Mouse (Mus musculus): ENCODE measurements around the gene Hlcs. TPM values are rescaled to one million over a fixed set of nuclear protein-coding genes. Genes with fewer than 3 reads are reported as not detected.
A peak's percentile ranks its signal among the peaks of the same experiment; 100 is the strongest.

Gene Hlcs
- polyA plus RNA-seq, 1 experiment from 2014 or later, result 11.9 TPM

DNA sequence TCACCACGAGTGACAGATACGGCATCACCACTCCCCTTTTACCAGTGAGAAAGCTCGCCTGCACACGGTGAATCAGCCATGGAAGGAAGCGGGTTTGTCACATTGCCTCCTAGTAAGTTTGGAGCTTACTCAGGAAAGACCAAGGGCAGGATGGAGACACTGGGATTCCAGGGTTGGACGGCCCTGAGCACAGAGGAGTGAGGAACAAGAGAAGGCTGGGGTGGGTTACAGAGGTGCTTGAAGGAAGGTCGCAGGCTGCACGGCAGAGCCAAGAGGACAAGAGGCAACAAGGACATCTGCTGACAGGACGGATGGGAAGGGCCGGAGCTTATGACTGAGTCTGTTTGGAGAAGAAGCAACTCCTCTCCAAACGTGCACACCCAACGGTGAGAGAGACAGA lies 126.8 kb downstream of the Hlcs start:
- Histone ChIP-seq H3K4me2 (no peak overlapping the region), H3K27ac (no peak overlapping the region), H3K36me3 (no peaks in the 10 kb centered on the region), H3K9me3 (no peaks in the 10 kb centered on the region), H3K9ac (replicated peaks) (no peak overlapping the region), H3K27me3 (peaks cover 87% of the 10 kb centered on the region), H3K4me3 (replicated peaks) (no peak overlapping the region), H3K4me1 (replicated peaks) (no peaks in the 10 kb centered on the region)
- 87% methylated on average over 12 of the region's 12 CpGs for WGBS
- no peak for ATAC-seq (ENCODE audit: insufficient number of reproducible peaks, insufficient read depth, low FRiP score, low TSS enrichment, low read depth)

GRCm38 (mm10) chr16:94185430-94185829 lies 127.9 kb downstream of the Hlcs start:
- Histone ChIP-seq H3K27me3 (peaks cover 90% of the 10 kb centered on the region), H3K4me1 (replicated peaks) (no peaks in the 10 kb centered on the region), H3K9me3 (no peaks in the 10 kb centered on the region), H3K9ac (replicated peaks) (no peak overlapping the region), H3K36me3 (no peaks in the 10 kb centered on the region), H3K27ac (no peak overlapping the region), H3K4me3 (replicated peaks) (no peak overlapping the region), H3K4me2 (no peak overlapping the region)
- no peak for ATAC-seq (ENCODE audit: insufficient number of reproducible peaks, insufficient read depth, low FRiP score, low TSS enrichment, low read depth)
- WGBS, result 76% methylated on average over 16 of the region's 16 CpGs

DNA sequence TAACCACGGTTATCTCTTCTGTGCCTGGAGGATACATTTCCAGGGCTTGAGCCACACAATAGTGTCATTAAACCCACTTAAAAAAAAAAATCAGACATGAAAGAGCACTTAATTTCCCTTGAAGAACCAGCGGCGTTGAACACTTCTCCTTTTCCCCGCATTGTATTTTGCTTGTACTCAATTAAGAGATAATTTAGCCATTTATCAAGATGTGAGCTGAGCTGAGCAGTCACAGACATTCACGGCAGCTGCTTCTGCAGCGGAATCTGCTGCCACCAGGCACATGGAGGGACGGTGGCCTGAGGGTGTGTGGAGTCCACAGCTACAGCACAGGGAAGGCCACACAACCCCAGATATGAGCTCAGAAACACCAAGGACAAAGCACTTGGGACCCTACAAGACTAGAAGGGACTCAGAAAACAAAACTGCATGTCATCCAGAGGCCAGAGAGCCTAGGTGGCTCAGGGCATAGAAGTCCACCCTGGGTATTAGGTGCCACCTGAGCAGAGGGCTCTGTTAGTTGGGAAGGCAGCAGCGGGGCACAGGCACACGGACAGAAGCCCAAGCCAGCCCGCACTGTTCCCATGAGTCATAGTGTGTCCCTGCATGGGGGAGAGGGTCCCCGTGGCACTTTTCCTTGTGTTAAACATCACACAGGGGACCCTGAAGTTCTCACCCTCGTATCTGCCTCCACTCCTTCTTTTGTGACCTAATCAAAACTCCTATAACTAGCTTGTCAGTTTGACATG lies 133.1 kb downstream of the Hlcs start:
- Histone ChIP-seq H3K9ac (replicated peaks) (no peak overlapping the region), H3K27ac (no peak overlapping the region), H3K4me1 (replicated peaks) (peaks cover 15% of the 10 kb centered on the region), H3K9me3 (no peaks in the 10 kb centered on the region), H3K4me3 (replicated peaks) (no peak overlapping the region), H3K27me3 (peaks cover 87% of the 10 kb centered on the region), H3K36me3 (no peaks in the 10 kb centered on the region), H3K4me2 (no peak overlapping the region)
- ATAC-seq (ENCODE audit: insufficient number of reproducible peaks, insufficient read depth, low FRiP score, low TSS enrichment, low read depth), result no peak
- WGBS, result 42% methylated on average over 12 of the region's 12 CpGs

- Histone ChIP-seq H3K36me3 (no peaks in the 10 kb centered on the region), H3K27ac (no peak overlapping the region), H3K27me3 (peaks cover 87% of the 10 kb centered on the region), H3K9ac (replicated peaks) (no peak overlapping the region), H3K4me1 (replicated peaks) (peaks cover 18% of the 10 kb centered on the region), H3K9me3 (no peaks in the 10 kb centered on the region), H3K4me3 (replicated peaks) (no peak overlapping the region), H3K4me2 (peak overlapping the region; percentile 33)
- WGBS, result 16% methylated on average over 25 of the region's 25 CpGs
- ATAC-seq (ENCODE audit: insufficient number of reproducible peaks, insufficient read depth, low FRiP score, low TSS enrichment, low read depth), result no peak; the same call in 1 of the 2 replicates
These were observed 133.8 kb downstream of the Hlcs start for GRCm38 (mm10) chr16:94179341-94180121.

- ATAC-seq (ENCODE audit: insufficient number of reproducible peaks, insufficient read depth, low FRiP score, low TSS enrichment, low read depth), result no peak
These were observed 134.7 kb downstream of the Hlcs start for GRCm38 (mm10) chr16:94178441-94179220.

DNA sequence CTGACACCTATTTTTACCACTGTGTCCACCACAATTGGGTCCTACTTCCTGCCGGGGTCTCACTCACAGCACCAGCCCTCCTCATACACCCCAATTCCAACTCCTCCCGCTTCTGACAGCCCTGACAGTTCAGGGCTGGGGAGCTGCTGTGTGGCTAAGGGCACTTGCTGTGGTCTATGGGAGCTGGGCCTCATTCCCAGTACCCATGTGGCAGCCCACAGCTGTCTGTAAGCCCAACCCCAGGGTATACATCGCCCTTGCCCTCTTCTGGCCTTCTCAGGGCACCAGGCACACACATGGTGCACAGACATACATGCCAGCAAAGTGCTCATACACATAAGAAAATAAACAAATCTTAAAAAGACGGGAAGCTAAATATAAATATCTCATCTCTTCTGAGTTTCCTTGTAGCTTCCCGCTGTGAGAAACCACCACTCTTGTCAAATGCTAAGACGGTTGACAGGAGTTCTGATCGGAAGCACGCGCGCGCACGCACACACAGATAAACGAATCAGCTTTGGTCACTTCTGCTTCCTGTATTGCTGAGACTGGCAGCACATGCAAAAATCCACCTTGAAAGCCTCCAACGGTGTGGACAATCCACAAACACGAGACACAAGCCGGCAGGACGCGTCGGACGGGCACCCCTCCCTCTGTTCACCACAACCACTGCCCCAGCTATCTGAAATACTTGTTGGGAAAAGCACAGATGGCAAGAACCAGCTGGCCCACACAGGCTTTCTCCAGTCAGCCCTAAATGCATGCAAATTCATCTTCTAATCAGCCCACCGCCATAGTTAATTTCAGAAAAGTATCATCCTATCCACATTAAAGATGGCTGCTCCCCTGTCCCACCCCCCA lies 136.1 kb downstream of the Hlcs start:
- ATAC-seq (ENCODE audit: insufficient number of reproducible peaks, insufficient read depth, low FRiP score, low TSS enrichment, low read depth), result no peak
- Histone ChIP-seq H3K9ac (replicated peaks) (no peak overlapping the region), H3K27me3 (peaks cover 71% of the 10 kb centered on the region), H3K4me1 (replicated peaks) (peaks cover 27% of the 10 kb centered on the region), H3K4me3 (replicated peaks) (no peak overlapping the region), H3K4me2 (no peak overlapping the region), H3K9me3 (no peaks in the 10 kb centered on the region), H3K36me3 (no peaks in the 10 kb centered on the region), H3K27ac (no peak overlapping the region)
- WGBS, result 92% methylated on average over 21 of the region's 21 CpGs

More at GRCm38 (mm10) chr16:94178441-94179220, 134.7 kb downstream of the Hlcs start:
- Histone ChIP-seq H3K27me3 (peaks cover 84% of the 10 kb centered on the region), H3K27ac (no peak overlapping the region), H3K9ac (replicated peaks) (no peak overlapping the region), H3K4me2 (no peak overlapping the region), H3K9me3 (no peaks in the 10 kb centered on the region), H3K4me1 (replicated peaks) (peaks cover 27% of the 10 kb centered on the region), H3K36me3 (no peaks in the 10 kb centered on the region), H3K4me3 (replicated peaks) (no peak overlapping the region)
- WGBS, result 58% methylated on average over 16 of the region's 16 CpGs

DNA sequence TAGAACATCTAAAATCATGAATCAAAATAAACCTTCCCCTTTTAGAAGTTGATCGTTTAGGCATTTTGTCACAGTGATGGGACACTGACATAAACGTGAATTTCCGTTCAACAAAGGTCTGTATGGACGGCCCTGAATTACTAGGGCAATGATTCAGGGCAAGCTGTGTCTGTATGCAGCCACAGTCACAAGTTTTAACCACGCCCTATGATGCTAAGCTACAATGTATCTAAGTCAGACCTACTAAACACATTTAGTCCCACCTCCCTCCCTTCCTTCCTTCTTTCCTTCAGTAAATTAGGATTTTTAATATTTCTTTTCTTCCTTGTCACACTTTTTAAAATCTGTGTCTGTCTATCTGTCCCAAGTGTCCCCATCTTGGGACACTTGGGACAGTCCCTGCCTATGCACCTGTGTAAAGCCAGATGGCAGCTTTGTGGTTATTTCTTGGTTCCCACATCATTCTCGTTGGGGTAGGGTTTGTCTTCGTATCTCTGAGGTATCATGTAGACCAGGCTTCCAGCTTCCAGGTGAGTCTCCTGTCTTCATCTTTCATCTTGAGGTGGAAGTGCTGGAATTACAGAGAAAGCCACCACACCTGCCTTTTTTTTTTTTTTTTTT lies 137.9 kb downstream of the Hlcs start:
- H3K27ac ChIP-seq, result no peak overlapping the region
- WGBS, result 86% methylated on average over 7 of the region's 7 CpGs
- H3K36me3 ChIP-seq, result no peaks in the 10 kb centered on the region
- no peaks in the 10 kb centered on the region for H3K9me3 ChIP-seq
- no peak overlapping the region for H3K9ac ChIP-seq (replicated peaks)
- peaks cover 61% of the 10 kb centered on the region for H3K27me3 ChIP-seq
- H3K4me2 ChIP-seq, result no peak overlapping the region
- peaks cover 27% of the 10 kb centered on the region for H3K4me1 ChIP-seq (replicated peaks)
- ATAC-seq (ENCODE audit: insufficient number of reproducible peaks, insufficient read depth, low FRiP score, low TSS enrichment, low read depth), result no peak
- no peak overlapping the region for H3K4me3 ChIP-seq (replicated peaks)

- H3K4me3 ChIP-seq (replicated peaks), result no peak overlapping the region
These were observed 140.0 kb downstream of the Hlcs start for GRCm38 (mm10) chr16:94173361-94173760.

DNA sequence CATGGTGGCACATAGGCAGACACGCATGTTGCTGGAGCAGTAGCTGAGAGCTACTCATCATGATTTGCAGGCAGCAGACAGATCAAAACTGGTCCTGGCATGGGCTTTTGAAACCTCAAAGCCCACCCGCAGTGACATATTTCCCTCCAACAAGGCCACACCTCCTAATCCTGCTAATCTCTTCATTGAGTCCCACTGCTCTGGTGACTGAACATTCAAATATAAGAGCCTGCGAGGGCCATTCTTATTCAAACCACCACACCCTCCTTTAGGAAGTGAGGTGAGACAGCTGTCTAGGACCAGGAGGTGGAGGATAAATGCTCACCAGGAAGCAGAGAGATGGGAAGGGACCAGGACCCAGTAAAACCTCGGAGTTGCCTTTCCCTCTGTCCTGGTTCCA lies 143.2 kb downstream of the Hlcs start:
- Histone ChIP-seq H3K4me2 (no peak overlapping the region), H3K4me3 (replicated peaks) (no peak overlapping the region), H3K27me3 (peaks cover 42% of the 10 kb centered on the region), H3K36me3 (no peaks in the 10 kb centered on the region), H3K4me1 (replicated peaks) (peaks cover 18% of the 10 kb centered on the region), H3K27ac (no peak overlapping the region), H3K9ac (replicated peaks) (no peak overlapping the region), H3K9me3 (no peaks in the 10 kb centered on the region)
- ATAC-seq (ENCODE audit: insufficient number of reproducible peaks, insufficient read depth, low FRiP score, low TSS enrichment, low read depth), result no peak
- WGBS, result 49% methylated on average over 4 of the region's 4 CpGs

More at GRCm38 (mm10) chr16:94173361-94173760, 140.0 kb downstream of the Hlcs start:
- Histone ChIP-seq H3K4me1 (replicated peaks) (peaks cover 12% of the 10 kb centered on the region), H3K4me2 (no peak overlapping the region), H3K27me3 (peaks cover 46% of the 10 kb centered on the region), H3K36me3 (no peaks in the 10 kb centered on the region), H3K27ac (no peak overlapping the region), H3K9ac (replicated peaks) (no peak overlapping the region), H3K9me3 (no peaks in the 10 kb centered on the region)
- no peak for ATAC-seq (ENCODE audit: insufficient number of reproducible peaks, insufficient read depth, low FRiP score, low TSS enrichment, low read depth)
- WGBS, result 96% methylated on average over 1 of the region's 1 CpGs

Measured in limb, embryonic 12.5 days (tissue).